ENCODE assay signal across 36 mouse cellular contexts in genomic region chr6:115210187-115210586, GRCm38 (mm10). TPM values are rescaled to one million over a fixed set of nuclear protein-coding genes. Genes with fewer than 3 reads are reported as not detected.
DNase-seq lines count a peak whose midpoint lies in the region; ATAC-seq and TF ChIP-seq lines count a peak whose summit lies in the region.
"Had no signal": no experiment of that assay in that cellular context is flagged by ENCODE, and none has a peak within 500 bp of the region (broad histone marks: within the 10 kb centered on the region; RNA-seq: fewer than 3 reads in every experiment).

No protein-coding gene starts in this region.

- H3K4me3 ChIP-seq in layer of hippocampus, adult 2 months: no peak overlapping the region
- no peak overlapping the region for H3K4me3 ChIP-seq in intestine, embryonic 15.5 days (replicated peaks)
- H3K4me3 ChIP-seq: embryonic facial prominence, embryonic 12.5 days; hindbrain, embryonic 10.5 days; lung, embryonic 15.5 days; megakaryocyte, embryonic 14.5 days; midbrain, embryonic 15.5 days; neural tube, embryonic 13.5 days had no signal

- H3K9ac ChIP-seq in intestine, embryonic 15.5 days: no peak overlapping the region
- H3K9ac ChIP-seq: embryonic facial prominence, embryonic 12.5 days; forebrain, postnatal 0 days; liver, embryonic 14.5 days; lung, embryonic 15.5 days; midbrain, embryonic 15.5 days; neural tube, embryonic 13.5 days had no signal

- H3K9me3 ChIP-seq in intestine, embryonic 15.5 days: no peaks in the 10 kb centered on the region
- H3K9me3 ChIP-seq: embryonic facial prominence, embryonic 12.5 days; hindbrain, embryonic 10.5 days; lung, embryonic 15.5 days; midbrain, embryonic 15.5 days had no signal

- no peaks in the 10 kb centered on the region for H3K27me3 ChIP-seq in intestine, embryonic 15.5 days (replicated peaks)
- H3K27me3 ChIP-seq: embryonic facial prominence, embryonic 12.5 days; lung, embryonic 15.5 days; midbrain, embryonic 15.5 days; neural tube, embryonic 13.5 days had no signal

- H3K4me2 ChIP-seq in intestine, embryonic 15.5 days (replicated peaks): no peak overlapping the region
- H3K4me2 ChIP-seq: embryonic facial prominence, embryonic 12.5 days; lung, embryonic 15.5 days; midbrain, embryonic 15.5 days; neural tube, embryonic 13.5 days had no signal

- WGBS in intestine, embryonic 15.5 days: 64% methylated on average over 2 of the region's 2 CpGs

- peak overlapping the region; percentile 54 for H3K27ac ChIP-seq in layer of hippocampus, adult 2 months
- H3K27ac ChIP-seq in intestine, embryonic 15.5 days: no peak overlapping the region
- H3K27ac ChIP-seq: embryonic facial prominence, embryonic 12.5 days; hindbrain, embryonic 10.5 days; hindbrain, postnatal 0 days; liver, embryonic 14.5 days; lung, embryonic 15.5 days; midbrain, embryonic 15.5 days; neural tube, embryonic 13.5 days had no signal

- peak; percentile 87 for ATAC-seq in frontal cortex, adult (ENCODE audit: low TSS enrichment)
- no peak for ATAC-seq in intestine, embryonic 15.5 days
- ATAC-seq: CD4-positive, CD25-positive, alpha-beta regulatory T cell, adult 4 months; forebrain, postnatal 0 days; hindbrain, postnatal 0 days; intestine, postnatal 0 days; midbrain, embryonic 15.5 days had no signal

- DNase-seq in frontal cortex, postnatal 10 days (ENCODE audit: low spot score in 2 of 2): no peak
- peak in 1 of 2 experiments; percentile 51 for DNase-seq in layer of hippocampus, adult 2 months (ENCODE audit: low spot score in 2 of 2)
- DNase-seq in layer of hippocampus, postnatal 25 days (ENCODE audit: extremely low spot score in 1 of 2, low spot score in 1 of 2): no peak
- DNase-seq in right cerebral cortex, adult 18-20 months: peak; percentile 60
- DNase-seq in right cerebral cortex, postnatal 10 days (ENCODE audit: low spot score in 2 of 2): no peak
- DNase-seq in gonadal fat pad, adult 2 months (ENCODE audit: low read depth): peak; percentile 71
- DNase-seq: adrenal gland, postnatal 25 days; cerebellum, adult 18-20 months; cerebellum, postnatal 25 days; forebrain, postnatal 0 days; gastrocnemius, postnatal 14 days; heart, postnatal 10 days; kidney, postnatal 25 days; lung, postnatal 36 days; retina, postnatal 1 day; spleen, adult 18-20 months; thymus, adult 18-20 months; thymus, postnatal 36 days had no signal

- peaks cover 5% of the 10 kb centered on the region; the same call in 1 of the 2 replicates for H3K4me1 ChIP-seq in intestine, embryonic 15.5 days (replicated peaks)
- H3K4me1 ChIP-seq: embryonic facial prominence, embryonic 12.5 days; midbrain, embryonic 15.5 days; neural tube, embryonic 13.5 days had no signal

- H3K36me3 ChIP-seq in intestine, embryonic 15.5 days: no peaks in the 10 kb centered on the region
- H3K36me3 ChIP-seq: embryonic facial prominence, embryonic 12.5 days; hindbrain, embryonic 10.5 days; lung, embryonic 15.5 days; midbrain, embryonic 15.5 days; neural tube, embryonic 13.5 days had no signal

- TF ChIP-seq CTCF in layer of hippocampus, adult 2 months (conservative IDR thresholded peaks at IDR 0.05): no peak

RNA-seq across cellular contexts. Expression of gene Gm17482, which starts 17.0 kb away (rescaled TPM):
- not detected for total RNA-seq in layer of hippocampus, adult 2 months (2021)
- total RNA-seq in layer of hippocampus, postnatal 25 days (2021): not detected
- polyA plus RNA-seq in gonadal fat pad, adult 2 months (2012; rRNA removed): not detected in 2 replicates
- polyA plus RNA-seq in intestine, embryonic 15.5 days (2015; fragmentation: Nextera tagmentation; extraction: Ambion mirVana): not detected in 2 replicates
- total RNA-seq: adrenal gland, postnatal 25 days; forebrain, postnatal 0 days; gastrocnemius, postnatal 14 days; heart, adult 8-10 months; heart, postnatal 10 days; hindbrain, postnatal 0 days; layer of hippocampus, adult 8-10 months; left cerebral cortex, postnatal 25 days had no signal
- polyA plus RNA-seq: CD4-positive, CD25-positive, alpha-beta regulatory T cell, adult 4 months; embryonic facial prominence, embryonic 12.5 days; forebrain, embryonic 11.5 days; forebrain, postnatal 0 days; hindbrain, embryonic 10.5 days; hindbrain, postnatal 0 days; intestine, postnatal 0 days; kidney, embryonic 14.5 days; limb, embryonic 14.5 days; liver, embryonic 14.5 days; lung, embryonic 15.5 days; midbrain, embryonic 15.5 days; neural tube, embryonic 13.5 days had no signal

RNA-seq across cellular contexts. Expression of gene Timp4, which starts 41.8 kb away (rescaled TPM):
- total RNA-seq in layer of hippocampus, adult 2 months (2021): 10 to 100 TPM; 19.4 to 22.6 TPM
- 10 to 100 TPM; 25.6 to 25.9 TPM for total RNA-seq in layer of hippocampus, postnatal 25 days (2021)
- 99.4 and 151 TPM in 2 replicates for polyA plus RNA-seq in gonadal fat pad, adult 2 months (2012; rRNA removed)
- polyA plus RNA-seq in intestine, embryonic 15.5 days (2015; fragmentation: Nextera tagmentation; extraction: Ambion mirVana): 0.44 and 0.45 TPM in 2 replicates
- polyA plus RNA-seq: liver, embryonic 14.5 days had no signal

Comparison
In these comparisons a context has a peak if more than half of its experiments do, and no peak if none do; other contexts are left out.
1. DNase-seq: peak in right cerebral cortex, adult 18-20 months (single experiment) and gonadal fat pad, adult 2 months (single experiment); none in frontal cortex, postnatal 10 days (0 of 2), layer of hippocampus, postnatal 25 days (0 of 2) and right cerebral cortex, postnatal 10 days (0 of 2).